Mouse (Mus musculus) embryonic facial prominence, embryonic 13.5 days (tissue): ENCODE results near the gene Ovgp1. TPM values are rescaled to one million over a fixed set of nuclear protein-coding genes. Genes with fewer than 3 reads are reported as not detected.
"Not testable (repeated sequence)": the region's sequence is repeated elsewhere in the genome, so short reads cannot be mapped to it uniquely, and the experiment has no call there.

Experiments
- ATAC-seq: fragments of 200-750 bp; cut with Nextera tagmentation; 2 replicates; pipeline ENCODE4 v1.8.0; 2017; ENCODE audit warnings: low read depth; ENCODE audit not compliant: insufficient number of reproducible peaks, insufficient read depth, low FRiP score, low TSS enrichment
- H3K27ac ChIP-seq: fragments of 300-500 bp; sonication (generic); 2 replicates; pipeline ENCODE4 v1.5.1; 2015; ENCODE audit warnings: moderate library complexity, mild to moderate bottlenecking, inconsistent platforms
- H3K27me3 ChIP-seq: fragments of 300-500 bp; sonication (generic); 2 replicates; pipeline ENCODE4 v1.6.1; 2015; ENCODE audit warnings: mild to moderate bottlenecking, inconsistent platforms
- H3K36me3 ChIP-seq: fragments of 300-500 bp; sonication (generic); 2 replicates; pipeline ENCODE4 v1.6.1; 2015; ENCODE audit warnings: mild to moderate bottlenecking, inconsistent platforms
- H3K4me1 ChIP-seq: fragments of 300-500 bp; sonication (generic); 2 replicates; pipeline ENCODE4 v1.6.1; 2015; ENCODE audit warnings: inconsistent platforms
- H3K4me2 ChIP-seq: fragments of 300-500 bp; sonication (generic); 2 replicates; pipeline ENCODE4 v1.6.1; 2015; ENCODE audit warnings: moderate library complexity, mild to moderate bottlenecking, inconsistent platforms
- H3K4me3 ChIP-seq: fragments of 300-500 bp; sonication (generic); 2 replicates; pipeline ENCODE4 v1.5.1; 2015; ENCODE audit warnings: mild to moderate bottlenecking, inconsistent platforms
- H3K9ac ChIP-seq: fragments of 300-500 bp; sonication (generic); 2 replicates; pipeline ENCODE4 v1.6.1; 2015; ENCODE audit warnings: mild to moderate bottlenecking, inconsistent platforms
- H3K9me3 ChIP-seq: fragments of 300-500 bp; sonication (generic); 2 replicates; pipeline ENCODE4 v1.6.1; 2016; ENCODE audit warnings: inconsistent platforms
- WGBS: fragments of 180-500 bp; shearing (Covaris S2); methylation state at CpG from one replicate; pipeline ENCODE4 v1.1.7; 2015; ENCODE audit warnings: mixed read lengths; 5-methylcytosine and 5-hydroxymethylcytosine counted together
- polyA plus RNA-seq: library from polyadenylated mRNA; unstranded; fragments of >200 nt; fragmentation: Nextera tagmentation; extraction: Ambion mirVana; gene quantifications from 2 replicates; pipeline ENCODE4 v1.2.1, GENCODE M21; 2015

Gene Ovgp1
- polyA plus RNA-seq, 1 experiment from 2014 or later, result 1.5 TPM

DNA sequence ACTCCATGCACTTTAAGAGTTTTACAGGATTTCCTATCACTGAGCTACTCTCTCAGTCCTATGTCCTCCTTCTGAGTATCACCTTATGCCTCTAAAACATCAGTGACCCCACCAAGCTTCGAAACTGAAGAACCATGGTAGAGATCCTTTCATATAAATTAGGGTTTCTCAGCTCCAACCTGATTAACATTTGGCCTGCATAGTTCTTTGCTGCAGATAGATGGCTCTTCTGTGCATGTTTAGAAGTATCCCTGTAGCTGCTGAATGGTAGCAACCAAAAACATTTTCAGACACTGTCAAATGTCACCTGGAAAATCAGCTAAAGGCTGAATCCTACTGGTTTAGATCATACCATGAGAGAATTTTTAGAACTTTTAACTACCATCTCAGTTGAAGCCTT lies 16.3 kb upstream of the Ovgp1 start:
- no peak overlapping the region for H3K4me3 ChIP-seq
- no peak overlapping the region for H3K9ac ChIP-seq
- H3K36me3 ChIP-seq, result peaks cover 42% of the 10 kb centered on the region
- peaks cover 25% of the 10 kb centered on the region for H3K4me1 ChIP-seq
- no peak for ATAC-seq
- no peaks in the 10 kb centered on the region for H3K9me3 ChIP-seq
- H3K4me2 ChIP-seq, result peak overlapping the region; percentile 81; the same call in 1 of the 2 replicates
- no peaks in the 10 kb centered on the region for H3K27me3 ChIP-seq
- no peak overlapping the region for H3K27ac ChIP-seq
- 94% methylated on average over 1 of the region's 1 CpGs for WGBS

GRCm38 (mm10) chr3:105958204-105958603 lies 15.3 kb upstream of the Ovgp1 start:
- peaks cover 25% of the 10 kb centered on the region for H3K4me1 ChIP-seq
- no peaks in the 10 kb centered on the region for H3K27me3 ChIP-seq
- H3K4me2 ChIP-seq, result peak overlapping the region; percentile 81
- no peaks in the 10 kb centered on the region for H3K9me3 ChIP-seq
- H3K36me3 ChIP-seq, result peaks cover 42% of the 10 kb centered on the region
- peak overlapping the region; percentile 92 for H3K4me3 ChIP-seq
- no peak overlapping the region; the same call in 1 of the 2 replicates for H3K27ac ChIP-seq
- 42% methylated on average over 5 of the region's 5 CpGs for WGBS
- H3K9ac ChIP-seq, result peak overlapping the region; percentile 97
- no peak for ATAC-seq

- Histone ChIP-seq H3K27ac (peak within 1 kb of the TSS; percentile 86), H3K9ac (peak within 1 kb of the TSS; percentile 97), H3K4me2 (peak within 1 kb of the TSS; percentile 90), H3K36me3 (peaks cover 43% of the 10 kb centered on the region), H3K27me3 (no peaks in the 10 kb centered on the region), H3K4me1 (peaks cover 25% of the 10 kb centered on the region), H3K4me3 (peak within 1 kb of the TSS; percentile 92), H3K9me3 (no peaks in the 10 kb centered on the region)
- peak; percentile 95 for ATAC-seq
- WGBS, result under 1% methylated on average over 52 of the region's 52 CpGs
These were observed 14.4 kb upstream of the Ovgp1 start, which contains the start of gene Wdr77 for GRCm38 (mm10) chr3:105958974-105959580. Gene Wdr77, plus strand, starts transcription at chr3:105959369.

- H3K36me3 ChIP-seq, result peaks cover 44% of the 10 kb centered on the region
- WGBS, result under 1% methylated on average over 26 of the region's 26 CpGs
- peaks cover 25% of the 10 kb centered on the region for H3K4me1 ChIP-seq
- H3K4me2 ChIP-seq, result peak overlapping the region; percentile 90
- H3K4me3 ChIP-seq, result peak overlapping the region; percentile 92
- peak; percentile 61 for ATAC-seq
- no peaks in the 10 kb centered on the region for H3K27me3 ChIP-seq
- peak overlapping the region; percentile 97 for H3K9ac ChIP-seq
- H3K9me3 ChIP-seq, result no peaks in the 10 kb centered on the region
- H3K27ac ChIP-seq, result peak overlapping the region; percentile 74
These were observed 13.9 kb upstream of the Ovgp1 start for GRCm38 (mm10) chr3:105959585-105959984.

DNA sequence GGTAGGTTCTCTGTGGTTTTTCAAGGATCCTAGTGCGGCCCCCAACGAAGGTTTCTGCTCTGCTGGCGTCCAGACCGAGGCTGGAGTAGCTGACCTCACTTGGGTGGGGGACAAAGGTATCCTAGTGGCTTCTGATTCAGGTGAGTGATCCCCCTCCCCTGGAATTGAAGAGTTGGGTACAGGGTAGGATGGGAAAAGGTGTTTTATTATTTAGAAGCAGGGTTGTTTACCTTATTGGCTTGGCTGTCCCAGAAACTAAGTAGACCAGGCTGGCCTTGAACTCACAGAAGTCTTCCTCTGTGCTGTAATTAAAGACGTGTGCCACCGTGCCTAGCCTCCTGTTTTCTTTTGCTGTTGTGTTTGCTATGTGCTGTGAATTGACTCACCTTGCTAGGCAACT lies 13.5 kb upstream of the Ovgp1 start, which contains the start of gene Atp5f1:
Gene Atp5f1 (minus strand): TSS at position 101 of the 400 bp plus-strand sequence.
- Histone ChIP-seq H3K36me3 (peaks cover 44% of the 10 kb centered on the region), H3K9ac (peak within 1 kb of the TSS; percentile 97), H3K27me3 (no peaks in the 10 kb centered on the region), H3K27ac (peak within 1 kb of the TSS; percentile 86), H3K4me1 (peaks cover 25% of the 10 kb centered on the region), H3K9me3 (no peaks in the 10 kb centered on the region), H3K4me2 (peak within 1 kb of the TSS; percentile 90), H3K4me3 (peak within 1 kb of the TSS; percentile 92)
- 5% methylated on average over 6 of the region's 6 CpGs for WGBS
- ATAC-seq, result no peak

GRCm38 (mm10) chr3:105960700-105961099 lies 12.8 kb upstream of the Ovgp1 start:
- H3K9ac ChIP-seq, result peak overlapping the region; percentile 97; the same call in 1 of the 2 replicates
- ATAC-seq, result no peak
- H3K27ac ChIP-seq, result no peak overlapping the region
- peaks cover 48% of the 10 kb centered on the region for H3K36me3 ChIP-seq
- peak overlapping the region; percentile 92 for H3K4me3 ChIP-seq
- H3K4me1 ChIP-seq, result peaks cover 25% of the 10 kb centered on the region
- H3K27me3 ChIP-seq, result no peaks in the 10 kb centered on the region
- H3K4me2 ChIP-seq, result peak overlapping the region; percentile 90
- 96% methylated on average over 2 of the region's 2 CpGs for WGBS
- H3K9me3 ChIP-seq, result no peaks in the 10 kb centered on the region

- Histone ChIP-seq H3K27me3 (no peaks in the 10 kb centered on the region), H3K27ac (no peak overlapping the region), H3K4me1 (no peaks in the 10 kb centered on the region), H3K4me2 (no peak overlapping the region), H3K9ac (no peak overlapping the region), H3K4me3 (no peak overlapping the region), H3K9me3 (no peaks in the 10 kb centered on the region), H3K36me3 (peaks cover 32% of the 10 kb centered on the region)
- WGBS, result 83% methylated on average over 5 of the region's 5 CpGs
- ATAC-seq, result no peak
These were observed 1.6 kb upstream of the Ovgp1 start for GRCm38 (mm10) chr3:105971831-105972446.

DNA sequence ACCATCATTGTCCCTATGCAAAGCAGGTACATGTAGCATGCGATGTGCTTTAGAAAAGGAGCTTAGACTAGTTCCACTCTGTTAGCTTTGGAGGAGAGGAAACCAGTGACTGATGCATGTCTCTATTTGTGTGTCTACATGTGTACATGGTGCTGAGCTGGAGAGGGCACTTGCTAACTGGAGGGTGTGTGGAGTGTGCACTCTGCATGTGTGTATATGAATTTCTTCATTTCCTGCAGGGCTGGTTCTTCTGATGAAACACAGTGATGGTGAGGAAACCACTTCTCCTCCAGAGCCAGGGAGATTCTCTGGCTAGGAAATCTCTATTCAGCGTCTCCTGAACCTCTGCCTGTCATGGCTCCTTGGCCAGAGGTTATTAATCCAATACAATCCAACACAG lies 663 bp downstream of the Ovgp1 start:
- H3K4me2 ChIP-seq, result no peak overlapping the region
- ATAC-seq, result no peak
- H3K9me3 ChIP-seq, result no peaks in the 10 kb centered on the region
- H3K9ac ChIP-seq, result no peak overlapping the region
- no peak overlapping the region for H3K4me3 ChIP-seq
- no peaks in the 10 kb centered on the region for H3K4me1 ChIP-seq
- H3K27ac ChIP-seq, result no peak overlapping the region
- H3K36me3 ChIP-seq, result peaks cover 10% of the 10 kb centered on the region
- H3K27me3 ChIP-seq, result no peaks in the 10 kb centered on the region
- WGBS, result 90% methylated on average over 2 of the region's 2 CpGs

- H3K27ac ChIP-seq, H3K9me3 ChIP-seq, H3K36me3 ChIP-seq, H3K9ac ChIP-seq, H3K4me1 ChIP-seq, H3K4me2 ChIP-seq, H3K4me3 ChIP-seq, H3K27me3 ChIP-seq, ATAC-seq: not testable (repeated sequence)
- 49% methylated on average over 5 of the region's 5 CpGs for WGBS
These were observed 16.1 kb downstream of the Ovgp1 start for GRCm38 (mm10) chr3:105989611-105990010.

GRCm38 (mm10) chr3:105991653-105992283 lies 18.3 kb downstream of the Ovgp1 start:
- ATAC-seq, result no peak

DNA sequence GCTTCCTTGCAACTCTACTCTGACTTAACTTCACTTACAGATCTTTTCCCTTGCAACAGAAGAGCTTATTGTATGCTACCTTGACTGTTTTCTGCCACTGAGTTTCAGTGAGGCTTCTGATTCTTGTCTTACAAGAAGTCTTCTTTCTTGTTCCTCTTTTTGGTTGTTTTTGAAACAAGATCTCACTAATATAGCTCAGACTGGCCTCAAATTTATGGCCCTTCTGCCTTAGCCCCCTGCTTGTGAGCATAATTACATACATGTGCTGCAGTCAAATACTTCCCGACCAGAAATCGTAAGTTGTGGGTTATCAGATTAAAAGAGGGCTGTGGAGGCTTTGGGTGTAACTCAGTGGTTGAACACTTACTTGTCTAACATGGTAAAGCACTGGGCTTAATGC lies 21.2 kb downstream of the Ovgp1 start:
- H3K27ac ChIP-seq, result no peak overlapping the region
- no peak for ATAC-seq
- no peaks in the 10 kb centered on the region for H3K9me3 ChIP-seq
- no peak overlapping the region for H3K9ac ChIP-seq
- H3K27me3 ChIP-seq, result no peaks in the 10 kb centered on the region
- H3K4me1 ChIP-seq, result no peaks in the 10 kb centered on the region
- no peaks in the 10 kb centered on the region for H3K36me3 ChIP-seq
- no peak overlapping the region for H3K4me2 ChIP-seq
- no peak overlapping the region for H3K4me3 ChIP-seq
- 18% methylated on average over 2 of the region's 2 CpGs for WGBS

More at GRCm38 (mm10) chr3:105991653-105992283, 18.3 kb downstream of the Ovgp1 start:
- WGBS, result 25% methylated on average over 4 of the region's 4 CpGs
- H3K36me3 ChIP-seq, result no peaks in the 10 kb centered on the region
- H3K9me3 ChIP-seq, result no peaks in the 10 kb centered on the region
- no peak overlapping the region for H3K4me2 ChIP-seq
- no peak overlapping the region for H3K4me3 ChIP-seq
- no peaks in the 10 kb centered on the region for H3K27me3 ChIP-seq
- H3K9ac ChIP-seq, result no peak overlapping the region
- no peaks in the 10 kb centered on the region for H3K4me1 ChIP-seq
- no peak overlapping the region for H3K27ac ChIP-seq
